Mouse (Mus musculus): Measurements from ENCODE around the gene Rnasel. TPM values are rescaled to one million over a fixed set of nuclear protein-coding genes. Genes with fewer than 3 reads are reported as not detected.
A peak's percentile ranks its signal among the peaks of the same experiment; 100 is the strongest.

The Rnasel gene
- total RNA-seq, 4 experiments from 2014 or later: 7.9 to 10.0 (median 8.9) TPM

- DNase-seq (ENCODE audit: low spot score in 2 of 2): no peak
Measured at GRCm38 (mm10) chr1:153736096-153736495, 13.1 kb upstream of the Rnasel start.

DNA sequence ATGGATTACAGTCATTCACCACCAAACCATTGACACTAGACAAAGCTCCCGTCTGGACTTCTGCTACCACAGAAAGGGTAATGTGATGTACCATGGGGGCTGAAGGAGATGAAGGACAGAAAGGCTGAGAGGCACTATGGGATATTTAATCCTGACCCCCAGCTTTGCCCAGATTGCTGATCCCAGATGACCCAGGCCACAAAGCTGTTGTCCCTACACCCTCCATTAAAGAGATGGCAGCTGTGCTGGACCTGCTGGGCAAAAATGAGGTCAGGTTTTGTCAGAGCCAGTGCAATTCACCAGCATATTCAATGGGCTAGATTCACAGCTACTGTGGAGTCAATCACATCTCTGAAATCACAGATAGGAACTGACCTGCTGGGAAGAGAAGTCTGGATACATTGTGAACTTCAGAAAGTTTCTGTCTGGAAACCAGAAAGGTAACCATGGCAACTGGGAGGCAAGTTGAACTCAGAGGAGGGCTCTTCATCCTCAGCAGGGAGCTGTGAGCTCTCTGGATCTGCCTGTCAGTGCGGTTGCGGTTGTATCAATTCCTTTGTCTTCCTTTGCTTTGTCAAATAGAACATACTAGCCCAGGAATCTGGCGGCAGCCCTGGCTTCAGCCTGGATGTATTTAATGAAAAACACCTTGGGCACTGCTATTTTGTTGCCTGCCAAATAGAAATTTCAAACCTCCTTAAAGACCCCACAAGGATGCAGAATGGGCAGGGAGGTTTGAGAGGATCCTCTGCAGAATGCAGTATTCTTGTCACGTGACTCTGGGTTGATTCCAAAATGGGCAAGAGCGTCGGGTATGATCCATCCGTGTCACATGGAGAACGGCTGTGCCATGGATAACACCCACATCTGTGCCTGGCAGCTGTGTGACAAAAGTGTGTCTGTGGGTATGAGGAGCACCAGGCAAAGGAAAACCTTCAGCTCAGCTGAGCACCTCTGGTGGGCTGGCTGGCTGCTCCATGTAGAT lies 11.8 kb upstream of the Rnasel start:
- no peak for DNase-seq (ENCODE audit: low spot score in 2 of 2)

GRCm38 (mm10) chr1:153739437-153740015 lies 9.7 kb upstream of the Rnasel start:
- no peak for DNase-seq (ENCODE audit: low spot score in 2 of 2)

GRCm38 (mm10) chr1:153740145-153740544 lies 9.1 kb upstream of the Rnasel start, which contains the start of gene Rgs16:
Rgs16 (plus strand) TSS chr1:153740349.
- peak in 1 of 2 experiments; percentile 49 for DNase-seq (ENCODE audit: low spot score in 2 of 2)

DNA sequence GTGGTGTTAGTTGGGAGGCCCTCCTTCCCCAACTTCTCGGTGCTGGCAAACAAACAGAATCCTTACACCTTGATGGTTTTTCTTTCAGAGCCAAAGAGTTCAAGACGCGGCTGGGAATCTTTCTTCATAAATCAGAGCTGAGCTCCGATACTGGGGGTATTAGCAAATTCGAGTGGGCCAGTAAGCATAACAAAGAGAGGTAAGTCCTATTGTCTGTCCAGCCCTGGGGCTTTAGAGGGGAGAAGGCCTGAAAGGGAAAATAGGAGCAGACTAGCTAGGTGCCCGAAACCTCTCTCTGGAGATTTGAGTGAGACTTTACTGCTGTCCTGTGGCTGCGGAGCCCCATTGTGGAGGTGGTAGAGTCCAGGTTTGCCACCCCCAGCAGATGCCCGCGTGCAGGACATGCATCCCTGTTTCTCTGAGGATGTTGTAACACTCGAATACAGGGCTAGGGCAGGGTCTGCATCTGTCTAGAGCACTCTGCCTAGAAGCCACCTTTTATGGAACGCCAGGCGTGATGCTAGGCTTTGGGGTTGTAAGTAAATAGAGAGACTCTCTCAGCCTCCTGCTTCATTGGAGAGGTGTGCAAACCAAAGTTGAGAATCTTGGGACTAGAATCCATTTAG lies 8.3 kb upstream of the Rnasel start:
- DNase-seq (ENCODE audit: low spot score in 2 of 2): no peak

DNA sequence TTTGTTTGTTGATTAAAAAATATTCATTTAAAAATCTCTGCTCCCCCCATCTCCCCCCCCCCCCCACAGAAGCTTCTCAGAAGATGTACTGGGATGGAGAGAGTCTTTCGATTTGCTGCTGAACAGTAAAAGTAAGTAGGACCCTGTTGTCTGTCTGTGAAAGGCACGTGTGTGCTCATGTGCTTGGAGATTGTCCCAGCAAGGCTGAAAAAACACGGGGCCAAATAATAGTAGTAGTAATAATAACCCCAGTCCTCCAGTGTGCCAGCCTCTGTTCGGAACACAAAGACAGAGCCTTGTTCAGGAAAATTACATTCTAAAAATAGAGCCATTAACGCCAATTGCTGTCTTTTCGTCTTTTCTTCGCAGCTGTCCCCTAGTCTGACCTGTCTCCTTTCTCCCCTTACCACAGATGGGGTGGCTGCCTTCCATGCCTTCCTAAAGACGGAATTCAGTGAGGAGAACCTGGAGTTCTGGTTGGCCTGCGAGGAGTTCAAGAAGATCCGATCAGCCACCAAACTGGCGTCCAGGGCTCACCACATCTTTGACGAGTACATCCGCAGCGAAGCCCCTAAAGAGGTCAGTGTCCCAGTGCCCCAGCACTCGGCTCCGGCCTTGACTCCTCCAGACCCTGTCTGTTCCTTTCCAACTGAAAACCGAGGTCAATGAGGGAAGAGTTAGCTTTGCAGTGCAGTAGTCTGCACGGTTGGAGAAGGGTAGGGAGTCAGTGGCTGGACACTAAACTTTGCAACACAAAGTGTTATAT lies 7.5 kb upstream of the Rnasel start:
- no peak for DNase-seq (ENCODE audit: low spot score in 2 of 2)

DNA sequence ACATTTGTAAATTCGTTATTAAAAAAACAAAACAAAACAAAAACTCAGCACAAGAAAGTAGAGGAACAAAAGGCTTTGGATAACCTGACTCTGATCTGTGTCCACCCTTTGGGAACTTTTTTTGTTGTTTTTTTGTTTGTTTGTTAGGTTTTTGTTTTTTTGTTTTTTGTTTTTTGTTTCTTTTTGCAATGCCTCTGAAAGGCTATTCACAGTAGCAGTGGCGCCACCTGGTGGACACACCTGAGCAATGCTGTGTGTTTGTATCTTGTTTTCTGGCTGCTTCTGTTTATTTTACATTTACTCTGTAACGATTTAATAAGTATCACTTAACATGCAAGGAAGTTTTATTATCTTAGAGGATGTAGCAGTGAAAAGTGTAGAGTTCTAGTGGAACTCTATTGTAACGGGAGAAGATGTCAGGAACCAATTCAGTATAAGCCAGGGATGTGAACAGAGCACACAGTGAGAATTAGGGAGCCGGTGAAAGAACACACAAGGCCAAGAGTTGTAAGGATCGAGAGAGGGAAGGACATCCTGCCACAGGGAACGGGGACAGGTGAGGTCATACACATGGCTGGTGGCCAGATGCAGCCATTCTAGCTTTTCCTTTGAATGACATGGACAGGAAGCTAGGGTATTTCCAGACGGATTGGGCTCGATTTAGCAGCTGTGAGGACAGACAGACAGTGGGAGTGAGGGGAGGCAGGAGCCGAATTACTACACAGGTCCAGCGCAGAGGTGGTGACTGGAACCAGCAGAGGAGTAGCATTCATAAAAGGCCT lies 6.7 kb upstream of the Rnasel start:
- DNase-seq (ENCODE audit: low spot score in 2 of 2): peak; percentile 53 to 83

DNA sequence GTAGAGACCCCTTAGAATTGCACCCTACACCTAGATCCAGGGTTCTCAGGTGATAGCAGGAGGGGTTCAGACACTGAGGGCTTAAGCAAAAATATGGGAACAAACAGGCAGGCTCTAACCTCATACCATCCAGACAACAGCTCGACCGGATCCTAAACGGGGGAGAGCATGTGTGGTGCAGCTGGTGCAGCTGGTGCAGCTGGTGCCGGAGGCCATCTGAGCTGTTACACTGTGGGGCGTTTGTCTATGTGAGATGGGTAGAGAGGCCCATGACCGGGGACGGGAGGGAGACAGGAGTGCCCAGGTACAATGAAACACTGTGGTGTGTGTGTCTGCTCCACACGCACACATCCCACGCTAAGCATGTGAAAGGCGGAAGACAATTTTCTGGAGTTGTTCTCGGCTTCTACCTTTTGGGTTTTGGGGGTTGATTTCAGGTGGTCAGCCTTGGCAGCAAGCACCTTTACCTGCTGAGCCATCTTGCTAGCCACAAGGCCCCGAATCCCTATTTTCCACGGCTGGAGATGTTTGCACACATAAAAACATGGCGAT lies 3.0 kb upstream of the Rnasel start:
- DNase-seq (ENCODE audit: low spot score in 2 of 2): no peak

DNA sequence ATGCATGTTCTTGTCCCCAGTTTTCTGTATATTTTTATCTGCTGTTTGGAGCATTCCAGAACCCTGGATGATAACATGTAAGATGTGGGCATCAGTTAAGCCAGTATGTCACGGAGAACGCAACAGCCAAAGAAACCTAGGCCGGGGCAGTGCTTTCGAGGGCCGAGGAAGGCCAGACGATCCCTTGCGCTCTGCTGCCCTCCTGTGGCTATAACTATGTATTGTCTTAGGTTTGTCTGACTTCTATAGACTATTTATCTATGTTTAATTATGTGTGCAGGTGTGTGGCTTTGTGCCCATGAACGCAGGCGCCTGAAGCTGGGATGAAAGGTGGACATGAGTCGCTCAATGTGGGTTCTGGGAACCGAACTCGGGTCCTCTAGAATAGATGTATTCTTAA lies 2.5 kb upstream of the Rnasel start:
- peak in 1 of 2 experiments; percentile 65 for DNase-seq (ENCODE audit: low spot score in 2 of 2)

GRCm38 (mm10) chr1:153747861-153748530 lies 1.2 kb upstream of the Rnasel start:
- no peak for DNase-seq (ENCODE audit: low spot score in 2 of 2)

DNA sequence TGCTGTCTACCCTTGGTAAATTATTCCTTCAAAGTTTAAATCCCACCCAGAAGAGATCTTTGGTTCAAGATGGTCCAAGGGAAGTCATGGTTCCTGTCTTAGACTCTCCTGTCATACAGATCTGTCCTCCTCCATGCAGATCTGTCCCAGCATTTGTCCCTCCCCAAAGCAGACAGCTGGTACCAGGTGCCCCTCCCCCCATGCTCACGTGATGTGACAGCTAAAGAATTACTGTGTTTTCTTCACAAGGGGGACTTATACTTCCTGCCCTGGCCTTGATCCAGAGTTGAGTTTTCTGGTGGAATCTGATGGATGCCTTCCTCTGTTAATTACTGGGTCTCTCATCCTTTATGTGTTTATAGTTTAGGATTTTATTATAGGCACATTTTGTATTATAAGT lies 677 bp upstream of the Rnasel start:
- DNase-seq (ENCODE audit: low spot score in 2 of 2): no peak

GRCm38 (mm10) chr1:153750054-153750453 lies 828 bp downstream of the Rnasel start:
- DNase-seq (ENCODE audit: low spot score in 2 of 2): no peak

DNA sequence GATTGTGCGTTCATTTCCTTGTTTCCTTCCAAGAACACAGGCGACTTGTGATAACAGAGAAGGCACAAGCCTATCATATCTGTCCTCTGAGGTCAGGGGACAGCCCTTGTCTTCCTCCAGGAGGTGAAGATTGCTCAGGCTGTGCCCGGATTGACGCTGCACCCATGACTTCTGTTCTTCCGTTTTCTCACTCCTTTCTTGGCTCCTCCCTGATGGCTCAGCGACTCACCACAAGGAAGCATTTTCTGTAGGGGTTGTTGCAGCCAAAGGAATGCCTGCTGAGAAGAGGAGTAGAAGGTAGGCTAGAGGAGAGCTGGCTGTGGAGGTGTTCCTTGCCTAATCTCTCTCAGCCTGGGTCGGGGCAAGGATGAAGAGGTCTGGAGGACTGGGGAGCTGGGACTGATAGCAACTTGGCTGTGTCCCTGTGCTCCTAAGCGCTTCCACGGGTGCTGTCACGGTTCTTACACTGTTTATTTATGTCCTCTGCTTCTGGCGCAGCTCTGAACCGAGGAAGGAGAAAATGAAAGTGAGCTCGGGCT lies 2.6 kb downstream of the Rnasel start:
- DNase-seq (ENCODE audit: low spot score in 2 of 2): no peak

DNA sequence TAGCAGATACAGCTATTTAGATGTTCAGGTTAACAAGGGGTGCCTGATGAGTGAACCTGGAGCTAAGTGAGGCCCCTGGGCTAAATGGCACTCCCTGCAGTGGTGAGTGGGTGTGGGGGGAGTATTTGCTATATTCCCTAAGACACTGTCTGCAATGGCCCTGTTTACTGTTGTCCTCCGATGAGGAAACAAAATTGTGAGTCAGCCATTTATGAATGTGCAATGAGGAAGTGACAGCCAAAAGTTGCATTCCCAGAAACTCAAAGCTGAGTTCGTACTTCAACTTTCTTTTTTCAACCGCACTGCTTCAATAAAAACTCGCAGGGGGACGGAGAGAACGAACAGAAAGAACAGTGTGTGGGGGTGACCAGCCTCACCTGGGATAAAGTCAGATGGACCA lies 3.3 kb downstream of the Rnasel start:
- no peak for DNase-seq (ENCODE audit: low spot score in 2 of 2)

DNA sequence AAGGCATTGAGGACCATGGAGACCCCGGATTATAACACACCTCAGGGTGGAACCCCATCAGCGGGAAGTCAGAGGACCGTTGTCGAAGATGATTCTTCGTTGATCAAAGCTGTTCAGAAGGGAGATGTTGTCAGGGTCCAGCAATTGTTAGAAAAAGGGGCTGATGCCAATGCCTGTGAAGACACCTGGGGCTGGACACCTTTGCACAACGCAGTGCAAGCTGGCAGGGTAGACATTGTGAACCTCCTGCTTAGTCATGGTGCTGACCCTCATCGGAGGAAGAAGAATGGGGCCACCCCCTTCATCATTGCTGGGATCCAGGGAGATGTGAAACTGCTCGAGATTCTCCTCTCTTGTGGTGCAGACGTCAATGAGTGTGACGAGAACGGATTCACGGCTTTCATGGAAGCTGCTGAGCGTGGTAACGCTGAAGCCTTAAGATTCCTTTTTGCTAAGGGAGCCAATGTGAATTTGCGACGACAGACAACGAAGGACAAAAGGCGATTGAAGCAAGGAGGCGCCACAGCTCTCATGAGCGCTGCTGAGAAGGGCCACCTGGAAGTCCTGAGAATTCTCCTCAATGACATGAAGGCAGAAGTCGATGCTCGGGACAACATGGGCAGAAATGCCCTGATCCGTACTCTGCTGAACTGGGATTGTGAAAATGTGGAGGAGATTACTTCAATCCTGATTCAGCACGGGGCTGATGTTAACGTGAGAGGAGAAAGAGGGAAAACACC lies 4.7 kb downstream of the Rnasel start:
- no peak for DNase-seq (ENCODE audit: low spot score in 2 of 2)

GRCm38 (mm10) chr1:153764136-153764535 lies 14.9 kb downstream of the Rnasel start:
- no peak for DNase-seq (ENCODE audit: low spot score in 2 of 2)

GRCm38 (mm10) chr1:153766298-153766697 lies 17.1 kb downstream of the Rnasel start:
- no peak for DNase-seq (ENCODE audit: low spot score in 2 of 2)

DNA sequence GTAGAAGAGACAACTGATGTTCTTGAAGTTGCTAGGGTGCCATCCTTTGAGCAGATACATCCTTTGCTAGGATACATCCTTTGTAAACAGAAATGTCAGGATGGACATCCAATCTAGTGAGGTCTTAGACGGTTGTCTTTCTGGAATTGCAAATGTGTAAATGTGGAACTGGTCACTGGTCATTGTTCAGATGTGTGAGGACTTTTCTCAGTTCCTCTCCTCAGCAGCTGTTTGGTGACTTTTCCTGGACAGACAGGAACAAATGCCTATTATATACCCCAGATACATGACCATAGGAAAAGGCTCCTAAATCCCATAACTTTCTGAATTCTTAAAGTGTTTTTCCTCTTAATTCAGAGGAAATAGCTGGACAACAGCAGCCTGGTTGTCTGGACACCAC lies 18.1 kb downstream of the Rnasel start:
- no peak for DNase-seq (ENCODE audit: low spot score in 2 of 2)

GRCm38 (mm10) chr1:153768465-153768864 lies 19.2 kb downstream of the Rnasel start:
- DNase-seq (ENCODE audit: low spot score in 2 of 2): no peak

Data from layer of hippocampus, adult 8-10 months (tissue).